Mouse (Mus musculus) hindbrain, embryonic 16.5 days (tissue): Measurements from ENCODE around the gene Abhd14b. TPM values are rescaled to one million over a fixed set of nuclear protein-coding genes. Genes with fewer than 3 reads are reported as not detected.

ENCODE experiments used
- ATAC-seq: fragments of 200-750 bp; cut with Nextera tagmentation; 2 replicates; pipeline ENCODE4 v1.8.0; 2017; ENCODE audit warnings: moderate TSS enrichment, moderate library complexity
- H3K27ac ChIP-seq: fragments of 300-500 bp; sonication (generic); 2 replicates; pipeline ENCODE4 v1.5.1; 2014; ENCODE audit warnings: low read depth, mild to moderate bottlenecking, control low read depth, low read length, moderate library complexity
- H3K27me3 ChIP-seq: fragments of 300-500 bp; sonication (generic); replicated peaks from 2 replicates; pipeline ENCODE4 v1.6.1; 2014; ENCODE audit warnings: low read length; ENCODE audit not compliant: control insufficient read depth, insufficient read depth
- H3K36me3 ChIP-seq: fragments of 300-500 bp; sonication (generic); 2 replicates; pipeline ENCODE4 v1.6.1; 2014; ENCODE audit warnings: mild to moderate bottlenecking, low read length, moderate library complexity, mixed read lengths; ENCODE audit not compliant: control insufficient read depth, insufficient read depth
- H3K4me1 ChIP-seq: fragments of 300-500 bp; sonication (generic); 2 replicates; pipeline ENCODE4 v1.6.1; 2014; ENCODE audit warnings: low read depth, low read length; ENCODE audit not compliant: control insufficient read depth, insufficient read depth
- H3K4me2 ChIP-seq: fragments of 300-500 bp; sonication (generic); 2 replicates; pipeline ENCODE4 v1.6.1; 2014; ENCODE audit warnings: mild to moderate bottlenecking, low read length, control low read depth, moderate library complexity
- H3K4me3 ChIP-seq: fragments of 300-500 bp; sonication (generic); 2 replicates; pipeline ENCODE4 v1.5.1; 2014; ENCODE audit warnings: mild to moderate bottlenecking, low read length, control low read depth, moderate library complexity
- H3K9ac ChIP-seq: fragments of 300-500 bp; sonication (generic); 2 replicates; pipeline ENCODE4 v1.6.1; 2014; ENCODE audit warnings: low read depth, mild to moderate bottlenecking, control low read depth, low read length, moderate library complexity
- H3K9me3 ChIP-seq: fragments of 300-500 bp; sonication (generic); 2 replicates; pipeline ENCODE4 v1.6.1; 2014; ENCODE audit warnings: mild to moderate bottlenecking, low read length, moderate library complexity; ENCODE audit not compliant: control insufficient read depth
- WGBS: fragments of 180-500 bp; shearing (Covaris S2); extraction: QIAGEN DNeasy Blood & Tissue Kit; methylation state at CpG from one replicate; pipeline ENCODE4 v1.1.7; 2014; 5-methylcytosine and 5-hydroxymethylcytosine counted together
- polyA plus RNA-seq: library from polyadenylated mRNA; unstranded; fragments of >200 nt; fragmentation: Nextera tagmentation; extraction: Ambion mirVana; gene quantifications from 2 replicates; pipeline ENCODE4 v1.2.1, GENCODE M21; 2015

Abhd14b gene
- polyA plus RNA-seq, 1 experiment from 2014 or later = 13.2 TPM

DNA sequence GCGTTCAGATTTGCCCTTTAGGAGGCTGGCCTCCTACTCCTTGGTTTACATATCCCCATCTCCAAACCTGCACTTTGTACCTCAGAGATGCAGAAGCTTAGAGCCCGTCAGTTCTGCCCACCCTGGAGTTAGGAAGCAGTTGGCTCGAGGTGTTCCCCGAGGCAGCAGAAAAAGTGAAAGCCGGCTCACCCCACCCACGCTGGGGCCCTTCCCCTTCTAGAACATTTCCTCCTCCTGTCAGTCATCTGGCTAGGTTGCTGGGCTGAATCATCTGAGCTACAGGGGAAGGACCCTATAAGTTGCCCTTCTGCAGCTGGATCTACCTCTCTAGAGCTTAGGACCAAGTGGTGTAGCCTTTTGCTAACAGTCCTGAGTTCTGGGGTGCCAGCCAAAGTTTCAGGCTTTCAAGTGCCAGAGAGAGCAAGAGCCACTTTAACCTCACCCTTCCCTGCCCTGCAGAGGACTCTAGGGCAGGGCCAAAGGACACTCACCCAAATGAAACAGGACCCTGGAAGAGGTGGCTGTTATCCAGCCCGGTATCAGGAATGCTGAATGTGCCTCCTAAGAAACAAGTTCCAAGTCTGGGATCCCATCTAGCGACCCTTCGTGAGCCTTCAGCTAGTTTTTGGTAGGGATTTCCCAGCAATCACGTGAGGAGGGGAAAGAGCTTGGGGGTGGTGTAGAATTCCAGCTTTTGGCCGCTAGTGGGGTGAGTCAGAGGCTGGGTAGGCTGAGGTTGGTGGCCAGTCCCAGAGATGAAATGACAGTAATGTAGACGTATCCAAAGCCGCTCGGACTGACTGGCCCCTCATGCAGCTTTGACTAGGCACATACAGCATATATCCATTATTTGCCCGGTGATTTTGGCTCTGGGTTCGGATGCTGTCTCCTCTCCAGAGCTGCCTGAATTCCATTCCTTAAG is 29.0 kb downstream of the Abhd14b start:
- H3K4me1 ChIP-seq = peaks cover 10% of the 10 kb centered on the region
- H3K27me3 ChIP-seq = no peaks in the 10 kb centered on the region
- H3K27ac ChIP-seq = no peak overlapping the region
- peak overlapping the region; percentile 44 for H3K4me2 ChIP-seq
- H3K9me3 ChIP-seq = no peaks in the 10 kb centered on the region
- 39% methylated on average over 16 of the region's 16 CpGs for WGBS
- no peak overlapping the region for H3K4me3 ChIP-seq
- H3K9ac ChIP-seq = 0 out of 2 replicates have a peak overlapping the region, but pooled peaks have one; percentile 0
- ATAC-seq = no peak
- no peaks in the 10 kb centered on the region for H3K36me3 ChIP-seq

GRCm38 (mm10) chr9:106476924-106477484 is 29.7 kb downstream of the Abhd14b start, which contains the start of gene Parp3:
TSS of gene Parp3 (minus strand) at chr9:106476949.
- WGBS = under 1% methylated on average over 41 of the region's 41 CpGs
- peaks cover 10% of the 10 kb centered on the region for H3K4me1 ChIP-seq
- ATAC-seq = peak; percentile 99

DNA sequence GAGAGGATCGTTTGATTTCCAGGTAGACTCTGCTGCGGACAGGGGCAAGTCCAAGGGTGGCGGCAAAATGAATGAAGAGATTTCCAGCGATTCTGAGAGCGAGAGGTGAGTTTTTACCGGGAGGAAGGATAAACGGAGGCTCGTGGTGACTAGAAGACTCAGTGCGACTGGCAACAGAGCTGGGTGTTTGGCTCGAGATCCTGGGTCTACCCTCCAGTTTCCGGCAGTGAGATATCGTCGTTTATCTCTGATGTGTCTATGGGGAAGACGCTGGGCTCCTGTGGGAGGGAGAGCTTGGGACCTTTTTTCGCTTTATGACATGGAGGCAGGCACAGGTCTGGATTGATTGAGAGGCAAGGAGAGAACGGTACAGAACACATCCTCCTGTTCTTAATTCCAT is 30.4 kb downstream of the Abhd14b start:
- Histone ChIP-seq H3K9me3 (no peaks in the 10 kb centered on the region), H3K4me3 (peak overlapping the region; percentile 67), H3K4me2 (peak overlapping the region; percentile 69), H3K27me3 (no peaks in the 10 kb centered on the region), H3K36me3 (peaks cover 6% of the 10 kb centered on the region), H3K27ac (no peak overlapping the region), H3K4me1 (peaks cover 10% of the 10 kb centered on the region), H3K9ac (peak overlapping the region; percentile 64)
- no peak for ATAC-seq
- 4% methylated on average over 16 of the region's 16 CpGs for WGBS

More at GRCm38 (mm10) chr9:106476924-106477484, 29.7 kb downstream of the Abhd14b start, which contains the start of gene Parp3:
- Histone ChIP-seq H3K27me3 (no peaks in the 10 kb centered on the region), H3K4me3 (peak within 1 kb of the TSS; percentile 67), H3K9ac (peak within 1 kb of the TSS; percentile 64), H3K4me2 (peak within 1 kb of the TSS; percentile 69), H3K36me3 (peaks cover 5% of the 10 kb centered on the region; the same call in 1 of the 2 replicates), H3K27ac (no peak within 1 kb of the TSS), H3K9me3 (no peaks in the 10 kb centered on the region)

DNA sequence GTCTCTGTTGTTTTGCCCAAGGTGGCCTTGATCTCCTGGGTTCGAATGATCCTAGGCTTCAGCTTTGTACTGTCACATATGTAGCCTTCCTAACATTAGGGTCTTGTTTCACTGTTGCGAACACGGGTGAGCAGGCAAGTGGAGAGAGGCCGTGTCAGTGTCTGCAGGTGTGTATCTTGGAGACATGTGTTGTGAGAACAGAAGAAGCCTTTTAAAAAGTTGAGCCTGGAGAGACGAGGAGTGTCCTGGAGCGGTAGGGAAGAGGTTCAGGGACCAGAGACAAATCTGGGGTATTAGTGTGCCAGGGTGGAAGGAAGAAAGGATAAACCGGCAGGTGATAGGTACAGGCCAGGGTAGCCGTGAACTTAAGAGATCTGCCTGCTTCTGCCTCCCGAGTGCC is 30.8 kb downstream of the Abhd14b start:
- Histone ChIP-seq H3K4me1 (peaks cover 10% of the 10 kb centered on the region), H3K36me3 (peaks cover 10% of the 10 kb centered on the region), H3K4me2 (peak overlapping the region; percentile 69), H3K27ac (no peak overlapping the region), H3K9ac (peak overlapping the region; percentile 64; the same call in 1 of the 2 replicates), H3K9me3 (no peaks in the 10 kb centered on the region), H3K4me3 (peak overlapping the region; percentile 67), H3K27me3 (no peaks in the 10 kb centered on the region)
- ATAC-seq = no peak
- 87% methylated on average over 9 of the region's 9 CpGs for WGBS

- Histone ChIP-seq H3K4me3 (no peak overlapping the region), H3K27ac (no peak overlapping the region), H3K9ac (no peak overlapping the region), H3K9me3 (no peaks in the 10 kb centered on the region), H3K4me1 (peaks cover 10% of the 10 kb centered on the region), H3K27me3 (no peaks in the 10 kb centered on the region), H3K4me2 (no peak overlapping the region), H3K36me3 (peaks cover 34% of the 10 kb centered on the region)
- WGBS = 96% methylated on average over 7 of the region's 7 CpGs
- ATAC-seq = no peak
Observed at GRCm38 (mm10) chr9:106480541-106480940, 33.3 kb downstream of the Abhd14b start.

GRCm38 (mm10) chr9:106481075-106481474 is 33.8 kb downstream of the Abhd14b start:
- Histone ChIP-seq H3K36me3 (peaks cover 35% of the 10 kb centered on the region), H3K4me2 (no peak overlapping the region), H3K4me1 (peaks cover 10% of the 10 kb centered on the region), H3K4me3 (no peak overlapping the region), H3K9ac (no peak overlapping the region), H3K27me3 (no peaks in the 10 kb centered on the region), H3K9me3 (no peaks in the 10 kb centered on the region), H3K27ac (no peak overlapping the region)
- 96% methylated on average over 15 of the region's 15 CpGs for WGBS
- ATAC-seq = no peak

- H3K4me1 ChIP-seq = peaks cover 10% of the 10 kb centered on the region
- peaks cover 35% of the 10 kb centered on the region for H3K36me3 ChIP-seq
- H3K4me3 ChIP-seq = no peak overlapping the region
- WGBS = 94% methylated on average over 13 of the region's 13 CpGs
- no peak overlapping the region for H3K27ac ChIP-seq
- no peaks in the 10 kb centered on the region for H3K9me3 ChIP-seq
- H3K9ac ChIP-seq = no peak overlapping the region
- H3K4me2 ChIP-seq = no peak overlapping the region
- no peak for ATAC-seq
- H3K27me3 ChIP-seq = no peaks in the 10 kb centered on the region
Observed at GRCm38 (mm10) chr9:106481676-106482075, 34.4 kb downstream of the Abhd14b start.

GRCm38 (mm10) chr9:106482578-106483115 is 35.4 kb downstream of the Abhd14b start:
- H3K4me3 ChIP-seq = no peak overlapping the region
- ATAC-seq = no peak
- no peaks in the 10 kb centered on the region for H3K9me3 ChIP-seq
- no peak overlapping the region for H3K27ac ChIP-seq
- H3K4me2 ChIP-seq = no peak overlapping the region
- 83% methylated on average over 17 of the region's 17 CpGs for WGBS
- H3K9ac ChIP-seq = no peak overlapping the region
- peaks cover 10% of the 10 kb centered on the region for H3K4me1 ChIP-seq
- H3K27me3 ChIP-seq = no peaks in the 10 kb centered on the region
- H3K36me3 ChIP-seq = peaks cover 35% of the 10 kb centered on the region

DNA sequence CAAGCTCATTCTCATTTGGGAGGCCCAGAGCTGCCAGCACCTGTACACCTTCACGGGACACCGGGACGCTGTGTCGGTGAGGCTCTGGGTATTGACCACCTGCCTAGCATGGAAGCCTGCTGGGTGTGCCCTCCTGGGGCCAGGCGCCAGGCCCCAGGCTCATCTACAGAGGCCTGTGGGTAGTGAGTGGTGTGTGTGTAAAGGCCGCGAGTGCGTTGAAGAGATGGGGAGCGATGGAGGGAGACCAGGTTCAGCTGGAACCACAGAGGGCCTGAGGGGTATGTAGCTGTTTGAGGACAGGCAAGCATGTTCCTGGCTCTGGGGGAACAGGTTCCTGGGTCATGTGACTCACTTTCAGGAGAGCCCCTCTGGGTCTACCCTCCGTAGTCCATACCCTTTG is 35.9 kb downstream of the Abhd14b start:
- Histone ChIP-seq H3K9me3 (no peaks in the 10 kb centered on the region), H3K36me3 (peaks cover 35% of the 10 kb centered on the region)
- 91% methylated on average over 10 of the region's 10 CpGs for WGBS

More for the DNA sequence above, 35.9 kb downstream of the Abhd14b start:
- H3K27ac ChIP-seq = no peak overlapping the region
- no peak for ATAC-seq
- no peak overlapping the region for H3K9ac ChIP-seq
- H3K27me3 ChIP-seq = no peaks in the 10 kb centered on the region
- H3K4me1 ChIP-seq = peaks cover 6% of the 10 kb centered on the region
- no peak overlapping the region for H3K4me3 ChIP-seq
- no peak overlapping the region for H3K4me2 ChIP-seq
